Mouse (Mus musculus) erythroid progenitor cell, adult 5-6 weeks (primary cell): ENCODE results near the gene Trip13. TPM values are rescaled to one million over a fixed set of nuclear protein-coding genes. Genes with fewer than 3 reads are reported as not detected.

Experiments
- ATAC-seq: replicated peaks from 2 replicates; pipeline ENCODE4 v1.8.0; 2016; ENCODE audit warnings: moderate number of reproducible peaks, mild to moderate bottlenecking, moderate TSS enrichment, inconsistent platforms; ENCODE audit not compliant: poor library complexity, low FRiP score, severe bottlenecking
- total RNA-seq, 2 experiments: library from RNA; stranded (forward) in 1 of 2; stranded (reverse) in 1 of 2; fragments of 150-400 nt in 1 of 2; fragments of 186-747, 209-891 nt in 1 of 2; gene quantifications; 2 replicates each; pipeline versions ENCODE4 v1.2.3 to v1.2.4; 2015 to 2017; ENCODE audit warnings: low replicate concordance in 2 of 2

Trip13 gene
- total RNA-seq, 2 experiments from 2014 or later = 15.1 to 31.5 TPM

- ATAC-seq = no peak
Observed at GRCm38 (mm10) chr13:73892493-73893178, 44.9 kb downstream of the Trip13 start.

DNA sequence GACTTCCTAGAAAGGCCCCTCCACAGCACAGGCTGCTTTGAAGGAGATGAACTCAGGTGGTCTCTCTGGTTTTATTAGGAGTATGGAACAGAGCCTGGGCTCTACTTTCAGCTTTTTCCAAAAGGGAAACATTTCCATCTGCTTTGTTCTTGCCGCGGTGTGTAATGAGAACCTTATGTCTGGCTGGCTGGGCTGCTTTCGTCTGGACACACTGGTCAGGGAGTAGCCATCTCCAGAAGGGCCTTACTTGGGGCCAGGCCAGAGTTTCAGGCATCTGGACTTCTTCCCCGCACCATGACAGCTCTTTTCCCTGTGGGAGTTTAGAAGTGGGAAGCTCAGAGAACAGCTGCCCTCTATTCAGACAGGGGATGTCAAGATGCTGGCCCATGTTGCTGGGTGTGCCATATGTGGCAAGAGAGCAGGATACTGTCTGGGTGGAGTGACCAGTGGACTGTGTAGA, 50.1 kb downstream of the Trip13 start:
- ATAC-seq = no peak

DNA sequence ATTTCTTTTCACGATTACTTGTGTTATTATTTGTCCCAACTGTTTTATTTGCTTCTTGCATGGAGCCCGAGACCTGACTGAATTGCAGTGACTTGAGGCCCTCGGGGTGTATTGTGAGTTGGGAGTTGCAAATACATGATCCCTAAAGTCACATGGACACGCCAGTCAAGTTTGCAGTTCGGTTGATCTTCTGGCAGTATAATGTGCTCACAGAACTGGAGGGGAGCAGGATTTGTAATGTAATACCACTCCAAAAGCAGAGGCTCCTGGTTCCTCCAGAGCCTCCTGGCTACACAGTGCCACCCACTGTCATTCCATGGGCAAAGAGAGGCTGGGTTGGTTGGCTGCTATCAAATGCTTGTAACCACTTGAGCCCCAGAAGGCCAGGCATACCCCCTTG, 51.0 kb downstream of the Trip13 start:
- ATAC-seq = no peak

DNA sequence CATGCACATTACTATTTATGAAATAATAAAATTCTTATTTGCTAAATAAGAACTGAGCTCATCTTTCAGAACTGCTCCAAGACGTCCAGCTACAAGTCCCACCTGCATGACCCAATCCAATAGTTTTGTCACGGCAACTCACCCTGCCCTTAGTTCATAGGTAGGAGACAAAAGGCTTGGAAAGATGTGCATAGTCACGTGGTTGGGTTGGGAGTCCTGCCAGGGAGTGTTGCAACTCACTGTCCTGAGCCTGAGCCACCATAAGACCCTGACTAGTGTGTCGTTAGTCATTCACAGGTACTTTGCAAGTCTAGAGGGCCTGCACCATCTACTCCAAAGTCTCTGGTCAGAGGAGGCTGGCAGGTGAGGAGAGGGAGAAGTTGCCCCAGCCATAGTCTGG, 51.5 kb downstream of the Trip13 start:
- ATAC-seq = no peak

DNA sequence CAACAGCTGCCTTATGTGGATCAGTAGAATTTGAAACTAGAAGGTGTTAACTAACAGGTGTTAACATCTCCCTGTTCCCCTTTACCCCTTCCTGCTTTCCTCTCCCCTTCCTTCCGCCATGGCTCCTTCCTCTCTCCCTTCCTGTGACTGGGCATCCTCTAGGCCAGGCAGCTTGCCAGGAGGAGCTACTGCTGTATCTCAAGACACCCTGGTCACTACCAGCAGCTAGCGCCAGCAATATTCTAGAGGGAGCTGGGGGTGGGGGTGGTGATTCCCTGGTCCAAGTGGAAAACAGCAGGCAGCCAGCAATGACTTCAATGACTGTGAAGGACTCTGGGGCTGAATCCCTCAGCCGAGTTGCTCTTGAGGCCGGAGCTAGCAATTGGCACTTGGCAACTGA, 51.9 kb downstream of the Trip13 start:
- ATAC-seq = no peak

GRCm38 (mm10) chr13:73881347-73881746, 56.2 kb downstream of the Trip13 start:
- ATAC-seq = no peak

DNA sequence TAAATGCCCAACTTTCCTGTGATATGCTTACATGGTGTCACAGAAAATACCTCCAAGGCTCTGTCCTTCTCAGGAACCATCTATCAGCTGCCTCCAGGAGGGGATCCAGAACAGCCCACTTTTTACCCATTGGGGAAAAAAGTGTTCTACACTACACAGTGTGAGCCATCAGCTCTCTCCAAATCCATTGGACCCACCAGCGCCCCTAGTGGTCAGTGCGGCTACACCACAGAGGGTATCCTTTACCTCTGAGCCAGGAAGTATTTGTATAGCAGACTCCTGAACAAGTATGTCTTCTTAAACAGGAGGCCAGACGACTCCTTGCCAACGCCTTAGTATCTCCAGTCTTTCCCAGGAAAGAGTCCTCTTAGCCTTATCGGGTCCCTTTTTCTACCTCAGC, 57.8 kb downstream of the Trip13 start:
- ATAC-seq = peak; percentile 67

DNA sequence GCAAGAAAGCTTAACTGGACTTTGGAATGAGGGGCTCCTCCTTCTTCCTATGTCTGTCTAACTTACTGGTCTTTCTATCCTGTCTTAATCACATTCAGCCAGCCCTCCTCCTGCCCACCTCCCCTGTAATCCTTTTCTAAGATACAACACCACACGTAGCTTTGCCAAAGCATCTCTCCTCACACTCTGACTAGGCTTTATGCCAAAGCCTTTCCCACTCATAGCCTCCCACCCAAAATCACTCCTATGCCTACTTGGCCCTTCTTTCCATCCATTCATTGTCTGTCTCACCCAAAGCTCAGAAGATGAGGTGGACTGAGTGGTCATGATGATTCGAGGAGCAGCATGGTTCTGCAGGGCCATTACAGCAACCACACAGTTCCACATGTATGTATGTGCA, 65.4 kb downstream of the Trip13 start:
- no peak for ATAC-seq

Other genes starting within 250 kb of the Trip13 start
- gene Slc6a19, start 232.9 kb downstream of the Trip13 start, total RNA-seq (2015; ENCODE audit: low replicate concordance) = not detected in 2 replicates
- gene Slc6a19, start 232.9 kb downstream of the Trip13 start, total RNA-seq (2017; ENCODE audit: low replicate concordance) = not detected in 2 replicates
- 1.7 and 4.3 TPM in 2 replicates for gene Slc12a7, start 204.7 kb downstream of the Trip13 start, total RNA-seq (2015; ENCODE audit: low replicate concordance)
- gene Slc12a7, start 204.7 kb downstream of the Trip13 start, total RNA-seq (2017; ENCODE audit: low replicate concordance) = 1.1 and 1.5 TPM in 2 replicates
- gene Nkd2, start 90.2 kb downstream of the Trip13 start, total RNA-seq (2015; ENCODE audit: low replicate concordance) = not detected in 2 replicates
- not detected in 2 replicates for gene Nkd2, start 90.2 kb downstream of the Trip13 start, total RNA-seq (2017; ENCODE audit: low replicate concordance)
- 45.4 and 51.1 TPM in 2 replicates for gene Brd9, start within 50 bp of the Trip13 start, total RNA-seq (2015; ENCODE audit: low replicate concordance)
- gene Brd9, start within 50 bp of the Trip13 start, total RNA-seq (2017; ENCODE audit: low replicate concordance) = 74.1 and 124 TPM in 2 replicates
- not detected in 2 replicates for gene Zdhhc11, start 26.1 kb upstream of the Trip13 start, total RNA-seq (2015; ENCODE audit: low replicate concordance)
- gene Zdhhc11, start 26.1 kb upstream of the Trip13 start, total RNA-seq (2017; ENCODE audit: low replicate concordance) = not detected in 2 replicates
- 0.36 and 0.42 TPM in 2 replicates for gene Tppp, start 71.6 kb upstream of the Trip13 start, total RNA-seq (2015; ENCODE audit: low replicate concordance)
- 0.08 and 1.0 TPM in 2 replicates for gene Tppp, start 71.6 kb upstream of the Trip13 start, total RNA-seq (2017; ENCODE audit: low replicate concordance)
- 17.2 and 22.7 TPM in 2 replicates for gene Cep72, start 124.5 kb upstream of the Trip13 start, total RNA-seq (2015; ENCODE audit: low replicate concordance)
- 24.7 and 28.1 TPM in 2 replicates for gene Cep72, start 124.5 kb upstream of the Trip13 start, total RNA-seq (2017; ENCODE audit: low replicate concordance)
- not detected in 2 replicates for gene Slc9a3, start 183.7 kb upstream of the Trip13 start, total RNA-seq (2015; ENCODE audit: low replicate concordance)
- gene Slc9a3, start 183.7 kb upstream of the Trip13 start, total RNA-seq (2017; ENCODE audit: low replicate concordance) = not detected in 2 replicates